Mouse (Mus musculus) heart, embryonic 15.5 days (tissue): ENCODE measurements around the gene Slc12a1. TPM values are rescaled to one million over a fixed set of nuclear protein-coding genes. Genes with fewer than 3 reads are reported as not detected.

Experiments used
- ATAC-seq: fragments of 200-750 bp; cut with Nextera tagmentation; replicated peaks from 2 replicates; pipeline ENCODE4 v1.8.0; 2017; ENCODE audit warnings: low read depth, moderate TSS enrichment; ENCODE audit not compliant: insufficient number of reproducible peaks, insufficient read depth, low FRiP score
- H3K27ac ChIP-seq: fragments of 300-500 bp; sonication (generic); 2 replicates; pipeline ENCODE4 v1.5.1; 2015; ENCODE audit warnings: mild to moderate bottlenecking, inconsistent platforms
- H3K27me3 ChIP-seq: fragments of 300-500 bp; sonication (generic); 2 replicates; pipeline ENCODE4 v1.6.1; 2015; ENCODE audit warnings: inconsistent platforms
- H3K36me3 ChIP-seq: fragments of 300-500 bp; sonication (generic); 2 replicates; pipeline ENCODE4 v1.6.1; 2015; ENCODE audit warnings: mild to moderate bottlenecking, inconsistent platforms
- H3K4me1 ChIP-seq: fragments of 300-500 bp; sonication (generic); replicated peaks from 2 replicates; pipeline ENCODE4 v1.6.1; 2015; ENCODE audit warnings: inconsistent platforms
- H3K4me2 ChIP-seq: fragments of 300-500 bp; sonication (generic); 2 replicates; pipeline ENCODE4 v1.6.1; 2015; ENCODE audit warnings: inconsistent platforms, mild to moderate bottlenecking, moderate library complexity
- H3K4me3 ChIP-seq: fragments of 300-500 bp; sonication (generic); 2 replicates; pipeline ENCODE4 v1.5.1; 2015; ENCODE audit warnings: mild to moderate bottlenecking, inconsistent platforms
- H3K9ac ChIP-seq: fragments of 300-500 bp; sonication (generic); 2 replicates; pipeline ENCODE4 v1.6.1; 2015; ENCODE audit warnings: mild to moderate bottlenecking, inconsistent platforms
- H3K9me3 ChIP-seq: fragments of 300-500 bp; sonication (generic); replicated peaks from 2 replicates; pipeline ENCODE4 v1.6.1; 2016; ENCODE audit warnings: inconsistent platforms
- WGBS: fragments of 180-500 bp; shearing (Covaris S2); methylation state at CpG from one replicate; pipeline ENCODE4 v1.1.7; 2015; ENCODE audit warnings: mixed read lengths; 5-methylcytosine and 5-hydroxymethylcytosine counted together
- polyA plus RNA-seq: library from polyadenylated mRNA; unstranded; fragments of >200 nt; fragmentation: Nextera tagmentation; extraction: Ambion mirVana; gene quantifications from 2 replicates; pipeline ENCODE4 v1.2.1, GENCODE M21; 2015

The Slc12a1 gene
- polyA plus RNA-seq, 1 experiment from 2014 or later, result not detected

GRCm38 (mm10) chr2:125246669-125247068 is 94.4 kb downstream of the Slc12a1 start:
- peaks cover 13% of the 10 kb centered on the region for H3K36me3 ChIP-seq
- WGBS, result 10% methylated on average over 9 of the region's 9 CpGs
- H3K27me3 ChIP-seq, result no peaks in the 10 kb centered on the region
- H3K4me2 ChIP-seq, result peak overlapping the region; percentile 92
- H3K4me3 ChIP-seq, result peak overlapping the region; percentile 80
- peak overlapping the region; percentile 84 for H3K9ac ChIP-seq
- H3K9me3 ChIP-seq, result no peaks in the 10 kb centered on the region
- ATAC-seq, result no peak
- peaks cover 14% of the 10 kb centered on the region for H3K4me1 ChIP-seq
- peak overlapping the region; percentile 95 for H3K27ac ChIP-seq

- Histone ChIP-seq H3K4me2 (peak within 1 kb of the TSS; percentile 92), H3K4me1 (peaks cover 14% of the 10 kb centered on the region), H3K9me3 (no peaks in the 10 kb centered on the region), H3K36me3 (peaks cover 18% of the 10 kb centered on the region), H3K27me3 (no peaks in the 10 kb centered on the region), H3K4me3 (peak within 1 kb of the TSS; percentile 80), H3K9ac (peak within 1 kb of the TSS; percentile 84), H3K27ac (peak within 1 kb of the TSS; percentile 95)
- peak; percentile 99 for ATAC-seq
- under 1% methylated on average over 95 of the region's 96 CpGs for WGBS
Measured at GRCm38 (mm10) chr2:125247108-125247961, 95.0 kb downstream of the Slc12a1 start, which contains the start of gene Dut. TSS of gene Dut (plus strand) at chr2:125247190.

- peaks cover 22% of the 10 kb centered on the region for H3K36me3 ChIP-seq
- H3K9ac ChIP-seq, result peak overlapping the region; percentile 84
- peak overlapping the region; percentile 95 for H3K27ac ChIP-seq
- ATAC-seq, result peak; percentile 5; the same call in 1 of the 2 replicates
- H3K27me3 ChIP-seq, result no peaks in the 10 kb centered on the region
- peak overlapping the region; percentile 80 for H3K4me3 ChIP-seq
- peak overlapping the region; percentile 92 for H3K4me2 ChIP-seq
- peaks cover 14% of the 10 kb centered on the region for H3K4me1 ChIP-seq
- WGBS, result under 1% methylated on average over 9 of the region's 9 CpGs
- H3K9me3 ChIP-seq, result no peaks in the 10 kb centered on the region
Measured at GRCm38 (mm10) chr2:125247962-125248235, 95.6 kb downstream of the Slc12a1 start.

- ATAC-seq, result no peak
- H3K4me3 ChIP-seq, result peak overlapping the region; percentile 80
- 3% methylated on average over 8 of the region's 8 CpGs for WGBS
- H3K9me3 ChIP-seq, result no peaks in the 10 kb centered on the region
- peaks cover 14% of the 10 kb centered on the region for H3K4me1 ChIP-seq
- no peaks in the 10 kb centered on the region for H3K27me3 ChIP-seq
- H3K36me3 ChIP-seq, result peaks cover 25% of the 10 kb centered on the region
- H3K9ac ChIP-seq, result peak overlapping the region; percentile 84
- peak overlapping the region; percentile 95 for H3K27ac ChIP-seq
- H3K4me2 ChIP-seq, result peak overlapping the region; percentile 92
Measured at GRCm38 (mm10) chr2:125248256-125248655, 96.0 kb downstream of the Slc12a1 start.

- 69% methylated on average over 4 of the region's 4 CpGs for WGBS
- Histone ChIP-seq H3K9me3 (no peaks in the 10 kb centered on the region), H3K4me1 (peaks cover 14% of the 10 kb centered on the region), H3K4me3 (0 out of 2 replicates have a peak overlapping the region, but pooled peaks have one; percentile 80), H3K27ac (no peak overlapping the region), H3K36me3 (peaks cover 36% of the 10 kb centered on the region), H3K9ac (no peak overlapping the region), H3K4me2 (peak overlapping the region; percentile 92; the same call in 1 of the 2 replicates), H3K27me3 (no peaks in the 10 kb centered on the region)
- ATAC-seq, result no peak
Measured at GRCm38 (mm10) chr2:125249339-125249738, 97.0 kb downstream of the Slc12a1 start.

- Histone ChIP-seq H3K27me3 (no peaks in the 10 kb centered on the region), H3K4me2 (no peak overlapping the region)
- WGBS, result 90% methylated on average over 4 of the region's 4 CpGs
Measured at GRCm38 (mm10) chr2:125249874-125250273, 97.6 kb downstream of the Slc12a1 start.

GRCm38 (mm10) chr2:125251781-125252180 is 99.5 kb downstream of the Slc12a1 start:
- Histone ChIP-seq H3K9ac (no peak overlapping the region), H3K4me1 (peaks cover 9% of the 10 kb centered on the region), H3K9me3 (no peaks in the 10 kb centered on the region), H3K4me2 (no peak overlapping the region), H3K27ac (no peak overlapping the region), H3K36me3 (peaks cover 49% of the 10 kb centered on the region), H3K4me3 (no peak overlapping the region), H3K27me3 (no peaks in the 10 kb centered on the region)
- no peak for ATAC-seq
- 84% methylated on average over 4 of the region's 4 CpGs for WGBS

More at GRCm38 (mm10) chr2:125249874-125250273, 97.6 kb downstream of the Slc12a1 start:
- no peaks in the 10 kb centered on the region for H3K9me3 ChIP-seq
- ATAC-seq, result no peak
- H3K27ac ChIP-seq, result no peak overlapping the region
- no peak overlapping the region for H3K9ac ChIP-seq
- no peak overlapping the region for H3K4me3 ChIP-seq
- peaks cover 40% of the 10 kb centered on the region for H3K36me3 ChIP-seq
- H3K4me1 ChIP-seq, result peaks cover 14% of the 10 kb centered on the region

GRCm38 (mm10) chr2:125252275-125252674 is 100.0 kb downstream of the Slc12a1 start:
- Histone ChIP-seq H3K27me3 (no peaks in the 10 kb centered on the region), H3K9me3 (no peaks in the 10 kb centered on the region), H3K9ac (no peak overlapping the region), H3K36me3 (peaks cover 52% of the 10 kb centered on the region), H3K4me2 (no peak overlapping the region), H3K27ac (no peak overlapping the region), H3K4me3 (no peak overlapping the region), H3K4me1 (peaks cover 9% of the 10 kb centered on the region)
- ATAC-seq, result no peak
- WGBS, result 56% methylated on average over 2 of the region's 2 CpGs

GRCm38 (mm10) chr2:125253699-125254098 is 101.4 kb downstream of the Slc12a1 start:
- Histone ChIP-seq H3K27ac (no peak overlapping the region), H3K4me2 (no peak overlapping the region), H3K36me3 (peaks cover 63% of the 10 kb centered on the region), H3K27me3 (no peaks in the 10 kb centered on the region), H3K9ac (no peak overlapping the region), H3K4me1 (peaks cover 4% of the 10 kb centered on the region), H3K4me3 (no peak overlapping the region), H3K9me3 (no peaks in the 10 kb centered on the region)
- 91% methylated on average over 6 of the region's 6 CpGs for WGBS
- ATAC-seq, result no peak

GRCm38 (mm10) chr2:125254630-125255029 is 102.3 kb downstream of the Slc12a1 start:
- H3K36me3 ChIP-seq, result peaks cover 63% of the 10 kb centered on the region
- no peak overlapping the region for H3K4me2 ChIP-seq
- no peak overlapping the region for H3K27ac ChIP-seq
- H3K4me1 ChIP-seq, result no peaks in the 10 kb centered on the region
- 84% methylated on average over 3 of the region's 3 CpGs for WGBS
- ATAC-seq, result no peak
- no peak overlapping the region for H3K9ac ChIP-seq
- no peaks in the 10 kb centered on the region for H3K9me3 ChIP-seq
- no peak overlapping the region for H3K4me3 ChIP-seq
- H3K27me3 ChIP-seq, result no peaks in the 10 kb centered on the region

- Histone ChIP-seq H3K4me3 (no peak overlapping the region), H3K9me3 (no peaks in the 10 kb centered on the region), H3K36me3 (peaks cover 57% of the 10 kb centered on the region), H3K27ac (no peak overlapping the region), H3K9ac (no peak overlapping the region), H3K4me2 (no peak overlapping the region), H3K4me1 (no peaks in the 10 kb centered on the region), H3K27me3 (no peaks in the 10 kb centered on the region)
- ATAC-seq, result no peak
- WGBS, result 44% methylated on average over 3 of the region's 3 CpGs
Measured at GRCm38 (mm10) chr2:125255886-125256285, 103.6 kb downstream of the Slc12a1 start.
